Mouse (Mus musculus): ENCODE measurements around the gene Fnip2. TPM values are rescaled to one million over a fixed set of nuclear protein-coding genes. Genes with fewer than 3 reads are reported as not detected.

The Fnip2 gene
- polyA plus RNA-seq (2012; rRNA removed) = 12.2 and 13.3 TPM in 2 replicates

GRCm38 (mm10) chr3:79567703-79568362 is at the start of gene Fnip2:
TSS of gene Fnip2 (minus strand) at chr3:79567796.

GRCm38 (mm10) chr3:79590863-79591792 is 23.5 kb upstream of the Fnip2 start, which contains the start of gene Ppid:
TSS of gene Ppid (plus strand) at chr3:79591342.

Other genes with a start within 250 kb of the Fnip2 start
- 0.02 TPM in 1 of 2 replicates, not detected in the other for gene Gm17359, start 231.1 kb downstream of the Fnip2 start, polyA plus RNA-seq (2012; rRNA removed)
- 98.4 and 99.7 TPM in 2 replicates for gene Ppid, start 23.5 kb upstream of the Fnip2 start, polyA plus RNA-seq (2012; rRNA removed)
- gene 4930579G24Rik, start 61.3 kb upstream of the Fnip2 start, polyA plus RNA-seq (2012; rRNA removed) = 5.6 and 6.9 TPM in 2 replicates
- 35.0 and 35.9 TPM in 2 replicates for gene Etfdh, start 61.7 kb upstream of the Fnip2 start, polyA plus RNA-seq (2012; rRNA removed)
- 0.29 and 0.30 TPM in 2 replicates for gene Rxfp1, start 170.1 kb upstream of the Fnip2 start, polyA plus RNA-seq (2012; rRNA removed)

Measured in central nervous system, embryonic 14 days (tissue).